7 mouse cellular contexts compared by ENCODE assay signal in the genomic region with DNA sequence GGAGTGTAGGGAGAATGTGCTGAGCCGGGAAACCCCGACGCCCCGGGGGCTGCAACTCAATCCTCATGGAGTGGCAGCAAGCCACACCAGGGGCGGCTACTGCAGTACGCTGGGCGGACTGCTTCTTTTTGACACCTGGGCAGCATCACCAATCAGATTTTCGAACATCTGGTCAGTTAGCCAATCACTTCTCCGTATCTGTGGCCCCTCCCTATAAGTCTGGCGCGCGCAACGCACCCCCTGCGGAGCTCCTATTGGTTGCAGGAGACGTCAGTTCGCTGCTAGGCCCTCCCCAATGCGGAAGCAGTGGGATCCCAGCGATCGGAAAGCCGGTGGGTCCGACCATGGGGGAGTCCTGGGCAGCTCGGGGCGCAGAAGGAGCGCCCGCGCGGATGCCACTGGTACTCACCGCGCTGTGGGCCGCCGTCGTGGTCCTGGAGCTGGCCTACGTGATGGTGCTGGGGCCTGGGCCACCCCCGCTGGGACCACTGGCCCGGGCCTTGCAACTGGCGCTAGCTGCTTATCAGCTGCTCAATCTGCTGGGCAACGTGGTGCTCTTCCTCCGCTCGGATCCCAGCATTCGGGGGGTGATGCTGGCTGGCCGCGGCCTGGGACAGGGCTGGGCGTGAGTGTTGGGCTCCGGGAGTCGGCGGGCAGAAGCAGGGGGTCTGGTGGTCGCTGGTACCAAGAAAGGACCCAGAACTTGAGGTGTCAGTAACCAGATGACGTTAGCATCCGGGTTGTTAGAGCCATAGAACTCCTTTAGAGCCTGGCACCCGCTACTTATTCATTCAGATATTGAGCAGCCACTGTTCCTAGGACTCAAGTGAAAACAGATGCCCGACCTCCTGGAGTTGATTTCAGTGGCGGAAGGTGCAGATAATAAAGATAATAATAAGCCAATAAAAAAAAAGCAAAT. TPM values are rescaled to one million over a fixed set of nuclear protein-coding genes. Genes with fewer than 3 reads are reported as not detected.
DNase-seq lines count a peak whose midpoint lies in the region; ATAC-seq lines count a peak whose summit lies in the region.

A gene (plus strand): TSS at position 264 of the 919 bp plus-strand sequence.

- peaks cover 2% of the 10 kb centered on the region; the same call in 1 of the 2 replicates for H3K27me3 ChIP-seq in intestine, embryonic 16.5 days (replicated peaks; ENCODE audit: control insufficient read depth, insufficient read depth, low read length)
- H3K27me3 ChIP-seq in midbrain, embryonic 11.5 days (ENCODE audit: control insufficient read depth, insufficient read depth, low read length) = no peaks in the 10 kb centered on the region

- peak; percentile 100 for ATAC-seq in intestine, embryonic 16.5 days
- peak; percentile 98 for ATAC-seq in midbrain, embryonic 11.5 days (ENCODE audit: low FRiP score)

- intact Hi-C loops in left cerebral cortex, postnatal 36 days (cut with DNase I) = no loop called here

- no peaks in the 10 kb centered on the region for H3K9me3 ChIP-seq in intestine, embryonic 16.5 days (ENCODE audit: control insufficient read depth, low read length)
- H3K9me3 ChIP-seq in midbrain, embryonic 11.5 days (ENCODE audit: control insufficient read depth, low read length) = no peaks in the 10 kb centered on the region

- under 1% methylated on average over 52 of the region's 52 CpGs for WGBS in intestine, embryonic 16.5 days
- 1% methylated on average over 52 of the region's 52 CpGs for WGBS in midbrain, embryonic 11.5 days

- H3K4me3 ChIP-seq in intestine, embryonic 16.5 days (ENCODE audit: low read length) = peak within 1 kb of the TSS; percentile 100
- peak within 1 kb of the TSS; percentile 91 for H3K4me3 ChIP-seq in midbrain, embryonic 11.5 days (ENCODE audit: low read depth, low read length)

- H3K4me1 ChIP-seq in intestine, embryonic 16.5 days (ENCODE audit: control insufficient read depth, insufficient read depth, low read length) = peaks cover 8% of the 10 kb centered on the region
- peaks cover 6% of the 10 kb centered on the region for H3K4me1 ChIP-seq in midbrain, embryonic 11.5 days (ENCODE audit: control insufficient read depth, insufficient read depth, low read length)

- H3K27ac ChIP-seq in intestine, embryonic 16.5 days (ENCODE audit: low read length) = peak within 1 kb of the TSS; percentile 35
- peak within 1 kb of the TSS; percentile 25; the same call in 1 of the 2 replicates for H3K27ac ChIP-seq in midbrain, embryonic 11.5 days (ENCODE audit: low read depth, low read length)

- no peaks in the 10 kb centered on the region for H3K36me3 ChIP-seq in intestine, embryonic 16.5 days (ENCODE audit: control insufficient read depth, insufficient read depth, low read length)
- H3K36me3 ChIP-seq in midbrain, embryonic 11.5 days (ENCODE audit: control insufficient read depth, insufficient read depth, low read length) = no peaks in the 10 kb centered on the region

- DNase-seq in adrenal gland, adult 8-10 months = peak; percentile 94
- DNase-seq in embryo, embryonic 9.5 days (ENCODE audit: extremely low spot score) = peak; percentile 98
- DNase-seq in gastrocnemius, postnatal 4 days (ENCODE audit: low spot score in 2 of 2) = peak; percentile 90 to 94
- DNase-seq in left cerebral cortex, postnatal 36 days (ENCODE audit: low spot score in 2 of 2) = peak; percentile 96
- peak; percentile 99 for DNase-seq in midbrain, embryonic 11.5 days (ENCODE audit: low spot score, missing footprints)
- peak; percentile 97 for DNase-seq in skeletal muscle tissue, adult 2 months (ENCODE audit: low read depth, low spot score)

- H3K4me2 ChIP-seq in intestine, embryonic 16.5 days (ENCODE audit: low read depth, low read length) = peak within 1 kb of the TSS; percentile 92
- H3K4me2 ChIP-seq in midbrain, embryonic 11.5 days = peak within 1 kb of the TSS; percentile 84

- H3K9ac ChIP-seq in intestine, embryonic 16.5 days (ENCODE audit: low read depth, low read length) = peak within 1 kb of the TSS; percentile 91
- peak within 1 kb of the TSS; percentile 82 for H3K9ac ChIP-seq in midbrain, embryonic 11.5 days (ENCODE audit: low read length)

RNA-seq across cellular contexts. Expression of the gene that starts here (rescaled TPM):
- total RNA-seq in adrenal gland, adult 8-10 months (2022) = 10 to 100 TPM; 26.3 to 35.8 (median 29.2) TPM
- total RNA-seq in gastrocnemius, postnatal 4 days (2021) = 1 to 10 TPM; 6.3 to 7.1 TPM
- polyA plus RNA-seq in intestine, embryonic 16.5 days (2015; fragmentation: Nextera tagmentation; extraction: Ambion mirVana) = 10.9 and 11.1 TPM in 2 replicates
- 10 to 100 TPM; 24.6 to 26.3 TPM for total RNA-seq in left cerebral cortex, postnatal 36 days (2021)
- 12.4 and 13.3 TPM in 2 replicates for polyA plus RNA-seq in midbrain, embryonic 11.5 days (2014; fragmentation: Nextera tagmentation; extraction: Ambion mirVana)

Comparison
In these comparisons a context has a peak if more than half of its experiments do, and no peak if none do; other contexts are left out.
1. Peak in every context shown above with its lines: DNase-seq, ATAC-seq, H3K4me3 ChIP-seq and H3K27ac ChIP-seq.